Mouse (Mus musculus): ENCODE data around the gene Enpep.

Enpep gene

GRCm38 (mm10) chr3:129312511-129312910, 20.0 kb downstream of the Enpep start:
- no peak for DNase-seq (ENCODE audit: low read depth, low spot score)

- no peak for DNase-seq (ENCODE audit: low read depth, low spot score)
These were observed 20.6 kb downstream of the Enpep start for GRCm38 (mm10) chr3:129311951-129312350.

- no peak for DNase-seq (ENCODE audit: low read depth, low spot score)
These were observed 22.6 kb downstream of the Enpep start for GRCm38 (mm10) chr3:129309926-129310325.

- no peak for DNase-seq (ENCODE audit: low read depth, low spot score)
These were observed 23.6 kb downstream of the Enpep start for GRCm38 (mm10) chr3:129308876-129309275.

GRCm38 (mm10) chr3:129308102-129308752, 24.3 kb downstream of the Enpep start:
- DNase-seq (ENCODE audit: low read depth, low spot score) = no peak

- no peak for DNase-seq (ENCODE audit: low read depth, low spot score)
These were observed 28.6 kb downstream of the Enpep start for GRCm38 (mm10) chr3:129303941-129304340.

GRCm38 (mm10) chr3:129299874-129300273, 32.6 kb downstream of the Enpep start:
- no peak for DNase-seq (ENCODE audit: low read depth, low spot score)

- no peak for DNase-seq (ENCODE audit: low read depth, low spot score)
These were observed 33.9 kb downstream of the Enpep start for GRCm38 (mm10) chr3:129298606-129299005.

GRCm38 (mm10) chr3:129296994-129297393, 35.5 kb downstream of the Enpep start:
- DNase-seq (ENCODE audit: low read depth, low spot score) = no peak

GRCm38 (mm10) chr3:129295883-129296282, 36.6 kb downstream of the Enpep start:
- no peak for DNase-seq (ENCODE audit: low read depth, low spot score)

GRCm38 (mm10) chr3:129289536-129289935, 43.0 kb downstream of the Enpep start:
- DNase-seq (ENCODE audit: low read depth, low spot score) = no peak

GRCm38 (mm10) chr3:129287140-129287539, 45.4 kb downstream of the Enpep start:
- no peak for DNase-seq (ENCODE audit: low read depth, low spot score)

- no peak for DNase-seq (ENCODE audit: low read depth, low spot score)
These were observed 46.1 kb downstream of the Enpep start for GRCm38 (mm10) chr3:129286426-129286825.

GRCm38 (mm10) chr3:129284326-129284725, 48.2 kb downstream of the Enpep start:
- no peak for DNase-seq (ENCODE audit: low read depth, low spot score)

GRCm38 (mm10) chr3:129279441-129279840, 53.1 kb downstream of the Enpep start:
- DNase-seq (ENCODE audit: low read depth, low spot score) = no peak

GRCm38 (mm10) chr3:129273156-129273831, 59.2 kb downstream of the Enpep start:
- no peak for DNase-seq (ENCODE audit: low read depth, low spot score)

- no peak for DNase-seq (ENCODE audit: low read depth, low spot score)
These were observed 62.5 kb downstream of the Enpep start for GRCm38 (mm10) chr3:129270044-129270443.

- no peak for DNase-seq (ENCODE audit: low read depth, low spot score)
These were observed 63.4 kb downstream of the Enpep start for GRCm38 (mm10) chr3:129268886-129269683.

- DNase-seq (ENCODE audit: low read depth, low spot score) = no peak
These were observed 74.0 kb downstream of the Enpep start for GRCm38 (mm10) chr3:129258497-129258896.

- DNase-seq (ENCODE audit: low read depth, low spot score) = no peak
These were observed 75.8 kb downstream of the Enpep start for GRCm38 (mm10) chr3:129256766-129257165.

- DNase-seq (ENCODE audit: low read depth, low spot score) = no peak
These were observed 76.2 kb downstream of the Enpep start for GRCm38 (mm10) chr3:129256283-129256682.

GRCm38 (mm10) chr3:129254246-129254645, 78.3 kb downstream of the Enpep start:
- DNase-seq (ENCODE audit: low read depth, low spot score) = no peak

GRCm38 (mm10) chr3:129250997-129251396, 81.5 kb downstream of the Enpep start:
- no peak for DNase-seq (ENCODE audit: low read depth, low spot score)

Measured in c-Kit-negative CD71-positive TER-119-positive erythroid progenitor cells, embryonic 14.5 days (primary cell).